Mouse (Mus musculus): ENCODE data around the gene Nf2.
"Not testable (repeated sequence)": the region's sequence is repeated elsewhere in the genome, so short reads cannot be mapped to it uniquely, and the experiment has no call there.

Nf2 gene

DNA sequence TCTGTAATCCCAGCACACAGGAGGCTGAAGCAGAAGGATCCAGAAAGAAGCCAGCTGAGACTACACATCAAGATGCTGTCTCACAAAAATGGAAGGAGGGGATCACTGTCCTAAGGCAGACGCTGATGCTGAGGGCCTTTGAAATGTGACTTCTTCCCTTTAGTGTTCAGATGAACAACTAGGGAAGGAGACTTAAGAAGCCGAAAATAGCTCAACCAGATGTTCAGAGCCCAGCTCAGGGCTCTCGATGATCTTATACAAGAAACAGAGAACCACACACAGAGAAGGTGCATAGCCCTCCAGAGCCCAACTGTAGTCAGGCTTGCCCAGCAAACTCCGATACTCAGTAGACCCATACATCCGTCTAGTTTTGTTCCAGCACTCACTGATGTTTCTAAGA, 12.0 kb downstream of the Nf2 start:
- DNase-seq (ENCODE audit: low spot score in 2 of 2) = no peak

DNA sequence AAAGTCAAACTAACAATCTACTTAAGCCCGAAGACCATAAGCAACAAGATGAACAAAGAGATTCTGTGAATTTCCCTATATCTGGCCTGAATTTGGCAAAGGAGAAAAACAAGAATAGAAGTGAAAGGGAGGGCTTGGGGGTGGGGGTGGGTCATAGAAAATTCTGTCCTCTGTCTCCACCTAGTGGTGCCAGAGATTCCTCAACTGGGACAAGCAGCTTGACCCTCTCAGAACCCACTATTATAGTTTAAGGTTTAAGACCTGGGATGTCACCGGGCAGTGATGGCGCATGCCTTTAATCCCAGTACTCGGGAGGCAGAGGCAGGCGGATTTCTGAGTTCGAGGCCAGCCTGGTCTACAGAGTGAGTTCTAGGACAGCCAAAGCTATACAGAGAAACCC, 12.6 kb downstream of the Nf2 start:
- peak in 1 of 2 experiments; percentile 39 for DNase-seq (ENCODE audit: low spot score in 2 of 2)

DNA sequence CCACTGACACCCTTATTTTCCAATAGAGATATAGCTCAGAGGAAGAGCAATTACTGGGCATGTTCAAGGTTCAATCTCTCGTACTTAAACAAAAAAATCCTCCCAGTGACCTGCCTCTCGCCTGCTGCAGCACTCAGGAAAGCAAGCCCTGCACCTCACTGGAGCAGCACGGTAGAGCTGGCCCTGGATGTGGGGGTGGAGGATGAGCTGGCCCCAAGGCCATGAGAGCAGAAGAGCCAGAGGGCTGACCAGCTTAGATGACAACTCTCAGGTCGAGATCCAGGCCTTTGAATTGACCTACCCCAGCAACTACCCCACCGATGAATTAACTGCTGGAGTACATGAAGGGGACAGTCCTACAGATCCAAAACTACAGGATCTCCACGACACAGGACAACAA, 13.9 kb downstream of the Nf2 start:
- DNase-seq (ENCODE audit: low spot score in 2 of 2) = no peak

DNA sequence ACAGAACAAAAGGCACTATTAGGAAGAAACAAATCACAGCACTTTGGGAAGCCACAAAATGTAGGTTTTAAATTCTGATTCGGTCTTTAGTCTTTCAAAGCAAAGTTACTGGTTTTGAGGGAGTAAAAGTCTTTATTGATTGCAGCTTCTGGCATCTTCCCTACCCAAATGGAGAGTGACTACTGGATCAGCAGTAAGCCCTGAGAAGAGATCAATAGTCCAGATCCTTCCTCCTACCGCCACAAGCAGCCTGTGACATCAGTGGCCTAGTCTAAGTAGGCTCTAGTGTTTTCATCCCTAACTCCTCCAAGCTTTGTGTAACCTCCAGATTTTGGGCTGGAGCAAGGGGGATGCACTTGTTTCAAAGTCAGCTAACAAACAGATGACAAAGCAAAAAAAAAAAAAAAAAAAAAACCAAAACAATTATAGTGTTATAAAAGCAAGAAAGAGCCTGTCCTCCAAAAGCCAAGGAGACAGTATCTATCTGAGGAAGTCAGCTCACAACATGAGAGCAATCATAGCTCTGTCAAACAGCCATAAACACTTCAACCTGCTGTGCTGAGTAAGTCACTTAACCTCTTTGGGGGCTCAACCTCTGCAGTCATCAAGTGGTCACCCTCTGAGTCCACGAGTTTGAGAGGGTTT, 15.9 kb downstream of the Nf2 start:
- no peak for DNase-seq (ENCODE audit: low spot score in 2 of 2)

DNA sequence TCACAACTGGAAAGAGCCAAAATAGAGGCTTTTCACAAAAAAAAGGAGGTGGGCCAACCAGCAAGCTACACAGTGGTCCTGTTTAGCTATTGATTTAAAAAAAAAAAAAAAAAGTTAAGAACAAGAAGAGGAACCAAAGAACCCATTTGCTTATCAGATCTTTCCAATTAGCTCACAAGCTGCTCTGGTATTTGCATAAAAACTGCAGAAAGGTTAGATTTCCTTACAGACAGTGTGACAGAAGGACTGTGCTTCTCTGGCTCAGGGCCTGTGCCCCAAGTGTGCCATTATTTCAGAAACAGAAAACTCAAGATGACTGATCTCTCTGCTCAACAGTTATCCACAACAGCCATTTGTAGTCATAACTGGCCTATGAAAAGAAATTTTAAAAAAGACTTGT, 18.3 kb downstream of the Nf2 start:
- no peak for DNase-seq (ENCODE audit: low spot score in 2 of 2)

DNA sequence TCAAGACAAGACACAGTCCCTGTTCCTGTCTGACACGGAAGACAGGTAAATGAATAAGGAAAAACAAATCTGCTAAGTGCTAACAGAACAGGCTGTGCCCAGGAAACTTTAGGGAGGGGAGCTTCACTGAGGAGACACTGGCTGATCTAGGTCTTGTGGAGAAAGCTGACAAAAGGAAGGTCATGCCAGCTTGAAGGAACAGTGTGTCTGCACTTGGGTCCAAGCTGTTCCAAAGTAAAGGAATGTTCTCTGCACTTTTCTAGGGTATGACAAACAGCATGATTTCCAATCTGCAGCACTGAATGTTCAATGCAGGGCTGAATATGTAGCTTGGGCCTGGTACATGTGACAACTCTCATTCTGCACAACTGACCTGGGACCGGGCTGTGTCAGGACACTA, 21.4 kb downstream of the Nf2 start:
- DNase-seq (ENCODE audit: low spot score in 2 of 2) = no peak

DNA sequence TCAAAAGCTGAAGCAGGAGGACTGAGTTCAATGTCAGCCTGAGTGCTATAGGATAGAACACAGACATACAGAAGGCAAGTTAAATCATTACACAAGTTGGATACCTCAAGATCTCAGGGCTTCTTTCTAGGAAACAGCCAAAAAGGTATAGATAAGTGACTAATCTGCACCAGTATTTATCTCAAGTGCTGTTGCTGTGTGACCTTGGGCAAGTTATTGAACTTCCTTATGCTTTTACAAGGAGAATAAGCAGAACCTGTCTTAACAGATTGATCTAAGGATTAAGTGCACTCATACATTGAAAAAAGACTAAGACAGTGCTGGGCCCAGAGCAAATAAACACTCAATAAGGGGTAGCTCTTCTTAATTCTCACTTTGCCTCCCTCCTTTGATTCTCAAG, 22.0 kb downstream of the Nf2 start:
- DNase-seq (ENCODE audit: low spot score in 2 of 2) = no peak

DNA sequence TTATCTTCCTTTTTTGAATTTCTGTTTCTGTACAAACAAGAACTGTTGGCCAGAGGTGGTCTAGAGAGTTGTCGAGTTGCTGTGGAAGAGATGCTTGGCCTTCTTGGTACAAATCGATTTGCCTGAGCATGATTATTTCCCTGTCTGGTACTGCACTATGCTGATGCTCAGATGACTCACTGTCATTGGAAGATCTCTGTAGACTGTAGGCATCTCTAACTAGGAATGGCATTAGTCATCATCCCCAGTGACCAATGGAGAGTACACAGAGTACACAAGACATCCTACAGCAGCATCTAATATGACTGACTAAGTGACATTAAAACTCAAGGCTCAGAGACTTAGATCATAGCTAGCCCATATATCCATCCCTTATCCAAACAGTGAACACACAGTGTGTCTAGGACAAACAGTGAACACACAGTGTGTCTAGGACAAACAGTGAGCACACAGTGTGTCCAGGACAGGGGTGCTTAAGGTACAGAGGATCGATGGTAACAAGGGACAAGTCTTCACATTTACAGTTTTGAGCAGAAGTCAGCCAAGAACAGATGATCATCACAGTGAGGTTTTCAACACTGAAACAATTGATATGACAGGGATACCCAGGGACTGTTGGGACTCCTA, 23.1 kb downstream of the Nf2 start:
- DNase-seq (ENCODE audit: low spot score in 2 of 2) = no peak

DNA sequence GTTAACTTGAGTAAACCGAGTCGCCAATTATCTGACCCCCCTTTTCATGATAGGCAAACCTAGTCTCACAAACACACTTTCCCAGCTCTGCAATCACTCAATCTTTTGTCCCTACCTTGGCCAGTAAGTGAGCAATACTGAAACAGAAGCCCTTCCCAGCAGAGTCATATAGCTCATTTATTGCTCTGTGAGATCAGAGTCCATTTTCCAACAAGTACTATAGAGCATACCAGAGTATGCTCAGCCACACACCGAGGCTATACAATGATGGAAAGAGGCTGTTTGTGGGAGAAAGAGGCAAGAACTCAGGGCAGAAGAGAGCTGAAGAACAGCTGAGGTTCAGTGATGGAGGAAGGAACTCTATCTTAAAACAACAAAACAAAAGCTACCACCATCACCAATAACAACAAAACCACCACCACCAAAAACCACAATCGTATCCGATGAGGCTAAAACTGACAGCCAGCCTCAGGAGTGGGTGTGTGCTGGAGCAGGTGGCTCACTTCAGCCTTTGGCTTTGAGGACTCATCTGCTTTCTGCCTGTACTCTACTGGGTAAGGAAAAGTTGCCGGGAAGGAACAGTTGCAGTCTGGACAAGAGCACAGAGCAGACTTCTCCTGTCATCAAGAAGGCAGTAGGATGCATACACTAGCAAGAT, 25.6 kb downstream of the Nf2 start:
- DNase-seq (ENCODE audit: low spot score in 2 of 2) = no peak

DNA sequence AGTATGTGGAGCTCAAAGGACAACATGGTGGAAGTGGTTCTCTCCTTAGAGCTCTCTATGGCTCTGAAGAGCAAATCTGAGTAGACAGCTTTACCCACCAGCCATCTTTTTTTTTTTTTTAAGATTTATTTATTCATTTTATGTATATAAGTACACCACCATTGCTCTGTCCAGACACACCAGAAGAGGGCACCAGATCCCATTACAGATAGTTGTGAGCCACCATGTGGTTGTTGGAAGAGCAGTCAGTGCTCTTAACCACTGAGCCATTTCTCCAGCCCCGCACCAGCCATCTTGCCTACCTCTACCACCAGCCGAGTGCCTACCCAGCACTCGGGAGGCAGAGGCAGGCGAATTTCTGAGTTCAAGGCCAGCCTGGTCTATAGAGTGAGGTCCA, 26.9 kb downstream of the Nf2 start:
- not testable (repeated sequence) for DNase-seq (ENCODE audit: low spot score in 2 of 2)

DNA sequence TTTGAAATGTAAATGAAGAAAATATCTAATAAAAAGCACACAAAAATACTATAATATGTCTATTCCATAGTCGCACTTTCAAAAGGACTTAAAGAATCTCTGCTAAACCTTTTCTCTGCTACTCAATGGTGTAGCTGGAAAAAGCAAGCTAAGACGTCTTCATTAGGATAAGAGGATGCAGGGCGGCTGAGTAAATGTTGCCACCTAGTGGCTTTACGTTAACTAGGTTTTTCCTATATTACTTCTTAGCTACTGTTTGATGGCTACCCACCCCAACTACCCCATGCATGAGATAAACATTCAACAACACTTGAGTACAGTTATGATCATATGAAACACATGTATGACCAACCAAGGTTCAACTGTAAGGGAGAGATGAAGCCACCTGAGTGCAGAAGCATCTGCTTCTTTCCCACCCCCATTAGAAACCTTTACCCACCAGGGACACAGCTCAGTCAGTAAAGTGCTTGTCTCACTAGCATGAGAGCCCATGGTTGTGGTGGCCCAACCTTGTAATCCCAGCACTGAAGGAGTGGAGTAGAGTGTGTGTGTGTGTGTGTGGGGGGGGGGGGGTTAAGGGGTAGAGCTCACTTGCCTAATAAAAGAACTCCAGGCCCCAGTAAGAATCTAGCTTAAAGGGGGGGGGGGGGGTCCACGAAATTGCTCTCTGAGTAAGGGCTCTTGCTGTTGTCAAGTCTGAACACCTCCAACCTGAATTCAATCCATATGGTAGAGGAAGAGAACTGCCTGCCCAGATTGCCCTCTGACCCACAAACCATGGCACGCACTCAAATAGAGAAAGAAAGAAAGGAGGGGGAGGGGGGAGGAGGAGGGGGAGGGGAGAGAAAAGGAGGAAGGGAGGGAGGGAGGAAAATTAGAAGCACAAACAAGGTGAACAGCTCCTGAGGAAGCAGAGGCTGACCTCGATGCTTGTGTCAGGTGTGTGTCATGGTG, 27.6 kb downstream of the Nf2 start:
- DNase-seq (ENCODE audit: low spot score in 2 of 2) = peak; percentile 34 to 44

DNA sequence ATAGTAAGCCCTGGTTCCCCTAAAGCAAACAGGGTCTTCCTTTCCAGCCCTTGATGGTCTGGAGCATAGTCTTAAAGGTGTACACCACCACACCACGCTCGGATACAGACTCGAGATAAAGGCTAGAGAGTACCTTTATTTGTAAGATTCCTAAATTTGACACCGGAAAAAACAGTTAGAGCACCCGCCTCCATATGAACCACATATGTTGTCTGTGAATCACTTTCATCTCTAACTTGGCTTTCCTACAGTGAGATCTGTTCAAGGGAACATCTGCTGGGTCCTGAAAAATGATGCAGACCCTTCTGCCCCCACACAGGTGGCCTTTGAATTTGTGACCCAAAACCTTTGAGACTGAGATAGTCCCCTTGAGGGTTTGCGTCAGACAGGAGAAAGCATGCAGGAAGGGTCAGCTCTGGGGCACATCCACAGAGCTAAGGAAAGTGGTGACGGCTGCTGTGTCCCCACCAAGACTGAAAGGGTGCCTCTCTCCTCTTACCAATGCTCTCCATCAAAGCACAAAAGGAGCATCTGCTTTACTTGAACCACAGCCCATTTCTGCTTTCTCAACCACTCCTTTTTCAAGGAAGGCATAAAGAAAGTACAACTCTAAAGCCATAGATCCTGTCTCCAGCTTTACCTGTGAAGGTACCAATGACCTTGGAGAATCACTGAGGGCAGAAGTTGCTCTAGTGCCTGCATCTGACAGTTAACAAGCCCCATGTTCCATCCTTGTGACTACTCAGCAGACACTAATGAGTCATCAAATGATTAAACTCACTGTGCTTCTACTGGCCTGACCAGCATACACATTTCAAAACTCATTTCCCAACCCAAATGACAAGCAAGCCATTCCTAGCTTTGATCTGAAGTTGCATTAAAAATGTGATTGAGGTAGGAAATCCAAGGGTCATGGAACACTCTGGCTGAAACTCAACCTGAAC, 34.6 kb downstream of the Nf2 start:
- DNase-seq (ENCODE audit: low spot score in 2 of 2) = no peak

DNA sequence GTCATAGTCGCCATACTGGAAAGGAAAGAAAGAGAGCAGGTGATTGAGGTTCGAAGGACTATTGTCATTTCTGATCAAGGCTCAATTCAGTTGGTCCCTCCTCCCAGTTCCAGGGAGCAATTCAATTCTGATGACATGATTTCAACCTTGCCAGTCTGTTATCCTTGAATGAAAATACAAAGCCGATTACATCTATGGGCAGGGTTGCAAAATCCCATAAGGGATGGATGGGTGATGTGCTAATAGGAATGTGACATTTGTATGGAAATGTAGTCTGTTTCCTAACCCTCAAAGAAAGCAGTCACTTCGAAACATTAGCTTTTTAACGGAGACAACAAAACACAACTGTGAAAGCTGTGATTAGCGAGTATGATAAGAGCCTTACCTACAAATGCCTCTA, 41.0 kb downstream of the Nf2 start:
- no peak for DNase-seq (ENCODE audit: low spot score in 2 of 2)

DNA sequence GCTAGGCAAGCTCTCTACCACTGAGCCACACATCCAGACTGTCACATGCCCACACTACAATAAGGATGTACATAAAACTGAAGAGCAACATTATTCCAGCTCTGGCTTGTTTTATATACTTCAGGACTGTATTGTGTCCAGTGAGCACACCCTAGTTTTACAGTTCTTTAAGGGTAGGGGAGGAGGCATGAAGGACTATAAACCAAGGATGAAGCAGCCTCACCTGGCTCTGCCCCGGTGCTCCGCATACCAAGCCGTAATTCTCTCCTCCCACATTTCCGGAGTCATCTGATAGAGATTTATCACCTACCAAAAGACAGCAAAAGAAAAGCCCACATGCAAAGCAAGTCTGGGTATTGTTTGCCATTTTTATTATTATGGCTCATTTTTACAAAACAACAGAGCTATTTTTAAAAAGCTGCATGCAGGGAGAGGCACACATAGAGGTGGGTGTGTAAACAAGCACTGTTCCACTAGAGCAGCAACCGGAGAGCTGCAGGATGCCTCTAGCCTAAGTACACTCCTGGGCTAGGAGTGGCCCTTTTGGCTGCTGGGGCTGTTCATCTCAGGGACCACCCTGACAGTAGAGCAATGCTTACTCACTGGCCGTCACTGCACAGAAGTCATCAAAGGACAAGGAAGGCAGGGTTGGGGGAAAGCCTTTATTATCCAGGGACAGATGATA, 43.2 kb downstream of the Nf2 start:
- DNase-seq (ENCODE audit: low spot score in 2 of 2) = no peak

DNA sequence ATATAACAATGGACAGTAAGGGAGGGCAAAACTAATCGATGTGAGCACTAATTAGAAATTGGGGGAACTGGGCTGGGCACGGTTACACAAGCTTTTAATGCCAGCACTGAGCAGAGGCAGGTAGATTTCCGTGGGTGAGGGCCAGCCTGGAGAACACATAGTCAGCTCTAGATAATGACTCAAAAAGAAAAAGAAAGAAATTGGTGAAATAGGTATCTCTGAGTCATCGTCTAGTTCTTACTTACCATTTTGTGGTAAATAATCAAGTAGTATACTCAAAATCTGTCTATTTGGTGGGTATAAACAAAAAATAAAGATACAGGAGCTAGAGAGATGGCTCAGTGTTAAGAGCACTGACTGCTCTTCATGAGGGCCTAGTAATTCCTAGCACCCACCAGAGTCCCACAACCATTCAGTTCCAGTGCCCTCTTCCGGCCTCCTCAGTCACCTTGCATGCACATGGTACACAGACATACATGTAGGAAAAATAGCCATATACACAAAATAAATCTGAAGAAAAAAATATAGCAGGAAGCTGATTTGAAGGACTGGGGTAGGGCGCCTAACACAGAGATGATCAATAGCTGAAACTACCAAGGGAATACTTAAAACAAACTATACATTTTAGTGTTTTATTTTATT, 44.3 kb downstream of the Nf2 start:
- DNase-seq (ENCODE audit: low spot score in 2 of 2) = no peak

DNA sequence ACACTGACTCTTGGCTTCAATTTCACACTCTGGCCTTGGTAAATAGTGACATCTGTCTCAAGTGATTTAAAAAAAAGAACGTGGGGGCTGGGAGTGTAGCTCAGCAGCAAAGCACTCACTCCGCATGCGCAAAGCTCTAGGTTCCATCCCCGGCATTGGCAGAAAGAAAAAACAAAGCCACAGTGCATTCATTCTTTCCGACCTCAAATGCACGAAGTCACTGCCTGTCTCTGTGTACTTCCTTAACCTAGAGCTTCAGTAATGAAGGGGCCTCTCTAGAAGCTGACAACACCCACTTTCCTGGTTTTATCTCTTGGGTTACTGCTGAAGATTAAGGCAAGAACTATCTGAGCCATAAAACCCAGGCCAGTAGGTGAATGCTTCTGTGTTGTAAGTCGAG, 45.4 kb downstream of the Nf2 start:
- no peak for DNase-seq (ENCODE audit: low spot score in 2 of 2)

DNA sequence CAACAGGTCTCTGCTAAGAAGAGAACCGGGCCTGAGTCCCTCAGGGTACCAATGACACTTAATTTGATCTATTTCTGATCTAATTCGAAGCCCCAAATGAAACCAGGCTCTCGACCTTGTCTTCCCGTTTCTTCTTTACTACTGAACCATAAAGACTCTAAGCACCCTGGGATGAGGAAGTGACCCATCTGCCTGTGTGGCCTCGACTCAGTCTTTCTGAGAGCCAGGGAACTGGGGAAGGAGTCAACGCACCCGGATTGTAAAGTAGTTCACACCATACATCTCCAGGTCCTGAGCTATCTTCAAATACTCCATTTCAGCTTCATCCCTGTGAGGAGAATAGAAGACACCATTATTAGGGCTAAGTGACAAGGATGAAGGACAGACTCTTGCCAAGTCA, 45.9 kb downstream of the Nf2 start:
- DNase-seq (ENCODE audit: low spot score in 2 of 2) = no peak

DNA sequence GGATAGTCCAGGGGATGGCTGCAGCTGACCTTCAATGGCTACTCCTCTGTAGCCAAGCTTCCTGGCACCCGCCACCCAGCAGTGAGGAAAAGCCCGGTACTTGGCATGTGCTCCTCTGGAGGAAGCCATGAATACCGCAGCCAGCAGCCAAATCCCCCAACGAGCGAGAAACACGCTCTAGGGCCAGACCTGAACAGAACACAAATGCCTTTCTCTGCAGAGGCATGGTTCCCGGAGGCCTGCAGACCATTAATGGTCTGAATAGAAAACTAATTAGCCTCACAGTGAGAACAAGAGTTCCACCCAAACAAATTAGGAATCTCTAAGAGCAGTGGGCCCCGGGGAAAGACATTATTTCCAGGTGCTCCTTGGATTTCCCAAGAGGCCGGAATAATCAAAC, 46.3 kb downstream of the Nf2 start:
- DNase-seq (ENCODE audit: low spot score in 2 of 2) = peak; percentile 84 to 87

DNA sequence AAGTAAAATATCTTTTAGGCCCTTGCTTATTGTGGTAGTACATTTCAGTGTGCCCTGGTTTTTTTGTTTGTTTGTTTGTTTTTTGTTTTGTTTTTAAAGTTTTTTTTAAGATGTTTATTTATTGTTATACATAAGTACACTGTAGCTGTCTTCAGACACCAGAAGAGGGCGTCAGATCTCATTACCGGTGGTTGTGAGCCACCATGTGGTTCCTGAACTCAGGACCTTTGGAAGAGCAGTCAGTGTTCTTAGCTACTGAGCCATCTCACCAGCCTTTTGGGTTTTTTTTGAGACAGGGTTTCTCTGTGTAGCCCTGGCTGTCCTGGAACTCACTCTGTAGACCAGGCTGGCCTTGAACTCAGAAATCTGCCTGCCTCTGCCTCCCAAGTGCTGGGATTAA, 46.9 kb downstream of the Nf2 start:
- DNase-seq (ENCODE audit: low spot score in 2 of 2) = not testable (repeated sequence)

DNA sequence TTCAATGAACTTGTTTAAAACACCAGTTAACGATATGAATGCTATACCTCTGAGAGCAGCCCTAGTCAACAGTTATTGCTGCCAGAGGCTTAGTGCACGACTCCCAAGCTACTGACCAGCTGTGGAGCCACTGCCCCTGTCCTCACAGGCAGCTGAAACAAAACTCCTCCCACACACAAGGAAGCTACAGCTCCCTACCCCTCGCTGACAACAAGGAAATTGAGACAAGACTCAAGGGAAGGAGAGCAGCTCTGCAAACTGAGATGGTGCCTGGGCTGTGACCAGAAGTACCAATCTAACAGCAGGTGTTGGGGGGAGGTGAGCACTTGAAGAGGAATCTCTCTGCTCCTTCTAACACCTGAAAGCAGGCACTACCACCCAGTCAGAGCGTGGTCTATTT, 48.7 kb downstream of the Nf2 start:
- DNase-seq (ENCODE audit: low spot score in 2 of 2) = no peak

Measured in right cerebral cortex, postnatal 10 days (tissue).